Mouse (Mus musculus): ENCODE results near the gene Gm42791.

The Gm42791 gene

GRCm38 (mm10) chr5:148994706-148995414, at the start of gene Gm42791:
Gm42791 (minus strand) TSS chr5:148995147.
- DNase-seq = peak; percentile 84

GRCm38 (mm10) chr5:149044067-149044466, 49.1 kb upstream of the Gm42791 start:
- no peak for DNase-seq

GRCm38 (mm10) chr5:149043240-149043639, 48.3 kb upstream of the Gm42791 start:
- no peak for DNase-seq

GRCm38 (mm10) chr5:149039825-149040224, 44.9 kb upstream of the Gm42791 start:
- DNase-seq = peak; percentile 71

- no peak for DNase-seq
These were observed 42.8 kb upstream of the Gm42791 start for GRCm38 (mm10) chr5:149037729-149038128.

GRCm38 (mm10) chr5:149036920-149037319, 42.0 kb upstream of the Gm42791 start:
- DNase-seq = no peak

GRCm38 (mm10) chr5:149032438-149032837, 37.5 kb upstream of the Gm42791 start:
- DNase-seq = no peak

- peak; percentile 59 for DNase-seq
These were observed 36.3 kb upstream of the Gm42791 start for GRCm38 (mm10) chr5:149031199-149031750.

GRCm38 (mm10) chr5:149030103-149030502, 35.2 kb upstream of the Gm42791 start:
- DNase-seq = no peak

- DNase-seq = no peak
These were observed 33.4 kb upstream of the Gm42791 start for GRCm38 (mm10) chr5:149028394-149028793.

- no peak for DNase-seq
These were observed 32.4 kb upstream of the Gm42791 start for GRCm38 (mm10) chr5:149027389-149027788.

GRCm38 (mm10) chr5:149021120-149021519, 26.2 kb upstream of the Gm42791 start:
- DNase-seq = no peak

- DNase-seq = no peak
These were observed 25.7 kb upstream of the Gm42791 start for GRCm38 (mm10) chr5:149020681-149021062.

GRCm38 (mm10) chr5:149020059-149020680, 25.2 kb upstream of the Gm42791 start:
- DNase-seq = no peak

- no peak for DNase-seq
These were observed 22.9 kb upstream of the Gm42791 start for GRCm38 (mm10) chr5:149017666-149018415.

- no peak for DNase-seq
These were observed 22.2 kb upstream of the Gm42791 start for GRCm38 (mm10) chr5:149017181-149017580.

GRCm38 (mm10) chr5:149016261-149016660, 21.3 kb upstream of the Gm42791 start:
- DNase-seq = no peak

- peak; percentile 34 for DNase-seq
These were observed 20.6 kb upstream of the Gm42791 start for GRCm38 (mm10) chr5:149015335-149016201.

- DNase-seq = no peak
These were observed 19.8 kb upstream of the Gm42791 start for GRCm38 (mm10) chr5:149014600-149015268.

GRCm38 (mm10) chr5:149013817-149014508, 19.0 kb upstream of the Gm42791 start:
- DNase-seq = no peak

GRCm38 (mm10) chr5:149009111-149009510, 14.2 kb upstream of the Gm42791 start:
- DNase-seq = no peak
